Mouse (Mus musculus) ES-E14 (cell line): ENCODE measurements around the gene Mrc1.

ENCODE experiments used
- HCFC1 ChIP-seq: IDR thresholded peaks from 2 replicates; pipeline ENCODE4 v1.6.1; 2012; ENCODE audit warnings: low read length, inconsistent platforms, borderline replicate concordance; ENCODE audit not compliant: insufficient read depth
- MAFK ChIP-seq: IDR thresholded peaks from 2 replicates; pipeline ENCODE4 v1.6.1; 2014; ENCODE audit warnings: mild to moderate bottlenecking, low read depth, low read length, inconsistent platforms; ENCODE audit not compliant: insufficient read depth

DNA sequence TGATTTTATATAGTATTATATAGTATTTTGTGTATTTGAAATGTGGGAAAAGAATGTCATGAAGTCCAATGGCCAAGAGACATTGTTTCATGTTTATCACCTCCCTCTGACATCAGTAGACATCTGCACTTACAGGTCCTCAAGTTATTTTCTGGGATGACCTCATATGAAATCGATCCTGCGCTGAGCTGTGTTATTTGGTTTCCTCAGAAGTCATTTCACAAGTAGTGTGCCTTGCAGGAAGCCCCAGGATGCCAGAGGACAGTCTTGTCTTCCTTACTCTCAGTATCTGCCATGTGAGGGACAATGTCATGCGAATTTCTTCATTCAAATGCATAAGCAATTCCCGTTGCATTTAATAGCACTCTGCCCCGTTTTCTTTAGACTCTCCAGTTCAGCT, 46.6 kb downstream of the Mrc1 start:
- TF ChIP-seq MAFK (no peak), HCFC1 (no peak)
